Mouse (Mus musculus) cerebellum, adult 9-10 months (tissue): ENCODE measurements around the gene Fam120b.

Experiments
- DNase-seq: peaks from one replicate; pipeline ENCODE4 v3.0.0; 2022

The Fam120b gene

DNA sequence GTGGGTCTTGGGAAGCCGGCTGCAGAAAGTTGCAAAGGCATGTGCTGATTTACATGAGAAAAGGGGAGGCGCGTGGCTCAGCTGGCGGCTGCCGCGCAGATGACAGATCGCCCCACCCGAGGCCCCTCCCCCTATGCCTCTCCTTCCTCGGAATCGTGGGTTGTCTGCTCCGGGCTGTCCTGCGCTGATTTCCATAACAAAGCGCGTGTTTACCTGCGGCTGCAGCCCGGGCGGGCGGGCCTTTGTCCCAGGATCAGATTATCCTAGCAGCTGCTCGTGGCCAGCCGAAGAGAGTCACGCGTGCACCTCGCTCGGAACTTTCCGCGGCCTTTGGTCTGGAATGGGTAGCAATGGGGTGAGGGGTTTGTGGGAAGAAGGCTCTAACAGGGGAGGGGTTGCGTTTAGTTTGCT is 15.4 kb upstream of the Fam120b start:
- DNase-seq = no peak

DNA sequence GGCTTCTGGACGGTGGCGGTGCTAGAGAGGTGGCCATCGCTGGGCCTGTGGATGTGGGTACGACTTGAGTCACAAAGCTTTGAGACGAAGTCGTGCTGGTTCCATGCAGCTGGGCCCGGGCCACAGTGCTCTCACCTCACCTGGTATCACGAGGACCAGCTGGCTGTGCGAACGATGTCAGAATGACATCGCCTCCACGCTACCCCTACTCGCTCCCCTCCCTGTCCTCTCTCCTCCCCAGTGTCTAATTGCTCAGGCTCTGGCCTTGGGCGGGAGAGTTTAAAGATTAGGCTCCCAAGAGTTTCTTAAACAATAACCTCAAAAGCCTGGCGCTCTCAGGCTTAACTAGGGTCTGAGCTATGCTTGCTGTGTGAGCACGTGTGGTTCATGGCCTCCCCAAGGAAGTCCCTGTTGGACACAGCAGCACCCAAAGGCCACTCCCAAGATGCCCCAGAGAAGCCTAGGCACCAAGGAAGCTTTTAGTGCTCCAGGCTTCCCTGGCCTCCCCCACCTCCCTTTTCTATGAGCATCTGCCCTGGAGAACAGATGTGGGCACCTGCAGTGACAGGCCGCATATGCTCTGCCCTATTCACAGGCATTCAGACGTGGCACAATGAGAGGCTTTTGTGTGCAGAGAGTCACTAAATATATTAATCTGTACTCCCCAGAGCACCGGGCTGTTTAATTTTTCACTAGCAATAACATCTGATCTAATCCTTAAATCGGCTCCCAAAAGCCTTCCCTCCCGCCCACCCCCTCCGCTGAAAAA is 14.7 kb upstream of the Fam120b start:
- no peak for DNase-seq

DNA sequence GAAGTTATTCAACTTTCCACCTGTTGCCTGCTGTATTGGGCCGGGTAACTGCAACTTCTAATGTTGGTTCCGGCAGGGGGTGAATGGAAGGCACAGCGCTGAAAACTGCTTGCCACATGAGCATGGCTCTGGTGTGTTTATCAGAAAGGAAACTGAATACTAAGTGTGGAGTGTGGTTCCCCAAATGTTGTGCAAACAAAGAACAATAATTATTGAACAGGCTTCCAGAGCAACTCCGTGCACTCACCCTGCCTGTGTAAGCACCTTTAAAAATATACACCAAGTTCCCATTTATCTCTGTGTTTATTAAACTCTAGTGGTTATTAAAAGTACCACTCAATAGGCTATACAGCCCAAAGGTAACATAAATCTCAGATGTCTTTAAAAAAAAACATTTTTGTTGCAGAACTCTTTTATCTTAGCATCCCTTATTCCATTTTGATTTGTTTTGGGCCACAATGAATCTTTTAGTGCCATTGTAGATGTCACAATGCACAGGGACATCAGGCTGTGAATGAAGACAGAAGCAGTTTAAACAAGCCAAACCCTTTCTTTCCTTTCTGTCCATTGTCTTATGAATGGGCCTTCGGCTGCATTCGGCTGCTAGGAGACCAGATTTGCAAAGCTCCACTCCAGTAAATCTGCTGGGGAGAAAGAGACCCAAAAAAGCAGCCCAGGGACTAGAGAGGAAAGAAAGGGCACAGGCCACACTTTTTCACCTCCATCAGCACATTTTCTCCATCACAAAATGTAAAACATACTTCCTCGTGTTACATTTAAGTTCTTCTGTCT is 13.9 kb upstream of the Fam120b start:
- DNase-seq = no peak

DNA sequence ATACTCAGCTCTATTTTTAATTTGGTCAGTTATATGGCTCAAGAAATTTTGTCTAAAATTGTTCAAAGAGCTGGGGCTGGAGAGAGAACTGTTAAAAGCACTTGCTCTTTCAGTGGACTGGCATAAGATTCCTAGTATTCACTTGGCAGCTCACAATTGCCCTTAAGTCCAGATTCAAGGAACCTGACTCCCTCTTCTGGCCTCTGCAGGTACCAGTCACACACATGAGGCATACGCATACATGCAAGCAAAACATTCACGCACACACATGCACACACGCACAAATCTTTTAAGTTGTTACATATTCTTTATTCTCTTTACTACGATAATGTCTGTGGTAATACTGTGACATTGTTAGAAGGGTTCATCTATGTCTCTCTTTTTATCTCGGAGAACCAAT is 12.6 kb upstream of the Fam120b start:
- no peak for DNase-seq

DNA sequence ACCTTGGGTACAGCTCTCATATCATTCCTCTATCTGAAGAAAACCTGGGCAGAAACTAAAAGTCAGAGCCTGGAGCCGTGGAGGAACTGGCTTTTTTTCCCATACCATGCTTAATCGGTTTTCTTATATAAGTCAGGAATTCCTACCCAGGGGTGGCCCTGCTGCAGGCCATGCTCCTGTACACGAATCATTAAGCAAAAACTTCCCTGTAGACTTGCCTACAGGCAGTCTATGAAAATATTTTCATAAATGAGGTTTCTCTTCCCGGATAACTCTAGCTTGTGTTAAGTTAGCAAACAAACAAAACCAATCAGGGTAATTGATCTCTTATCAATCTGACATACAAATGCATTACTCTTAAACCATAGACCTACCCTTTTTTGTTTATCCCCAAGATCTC is 7.1 kb upstream of the Fam120b start:
- no peak for DNase-seq

DNA sequence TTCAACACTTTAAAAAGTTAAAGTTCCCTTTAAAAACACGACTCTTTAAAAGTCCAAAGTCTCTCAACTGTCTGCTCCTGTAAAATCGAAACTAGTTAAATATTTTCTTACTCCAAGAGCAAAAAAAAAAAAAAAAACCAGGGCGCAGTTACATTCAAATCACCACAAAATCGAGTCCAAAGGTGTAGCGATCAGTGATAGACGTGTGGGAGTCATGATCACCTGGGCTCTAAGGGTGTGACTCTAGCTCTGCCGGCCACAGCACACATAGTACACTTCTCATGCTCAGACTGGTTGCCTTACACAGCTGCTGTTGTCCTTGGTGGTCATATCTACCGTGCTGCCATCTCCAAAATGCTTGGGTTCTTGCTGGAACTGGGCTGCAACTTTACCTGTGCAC is 6.6 kb upstream of the Fam120b start:
- no peak for DNase-seq

DNA sequence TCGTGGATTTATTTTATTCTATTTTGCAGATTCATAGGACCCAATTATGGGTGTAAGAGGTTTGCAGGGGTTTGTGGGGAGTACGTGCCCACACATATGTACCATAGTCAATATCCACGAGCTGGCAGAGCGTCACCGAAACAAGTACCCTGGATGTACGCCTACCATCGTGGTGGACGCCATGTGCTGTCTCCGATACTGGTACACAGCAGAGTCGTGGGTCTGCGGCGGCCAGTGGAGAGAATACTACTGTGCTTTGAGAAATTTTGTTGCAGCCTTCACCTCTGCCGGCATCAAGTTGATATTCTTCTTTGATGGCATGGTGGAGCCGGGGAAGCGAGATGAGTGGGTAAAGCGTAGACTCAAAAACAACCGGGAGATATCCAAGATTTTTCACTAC is 5.7 kb downstream of the Fam120b start:
- DNase-seq = no peak

DNA sequence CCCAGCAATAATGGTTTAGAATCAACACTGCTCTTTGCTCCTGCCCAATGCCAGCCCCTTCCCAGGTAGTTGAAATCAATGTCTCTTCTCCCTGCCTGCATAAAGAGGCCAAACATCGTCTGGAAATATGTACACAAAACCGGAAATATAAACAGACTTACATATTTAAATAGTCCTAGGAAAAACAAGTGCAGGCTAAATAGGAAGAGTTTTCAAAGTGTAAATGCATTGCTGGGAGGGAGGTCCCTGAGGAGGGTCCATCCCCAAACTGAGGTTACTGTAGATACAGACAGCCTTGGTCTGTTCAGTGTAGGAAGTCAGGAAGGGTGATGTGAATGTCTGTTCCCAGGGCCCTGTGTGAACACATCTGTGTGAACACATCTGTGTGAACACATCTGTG is 10.6 kb downstream of the Fam120b start:
- no peak for DNase-seq

DNA sequence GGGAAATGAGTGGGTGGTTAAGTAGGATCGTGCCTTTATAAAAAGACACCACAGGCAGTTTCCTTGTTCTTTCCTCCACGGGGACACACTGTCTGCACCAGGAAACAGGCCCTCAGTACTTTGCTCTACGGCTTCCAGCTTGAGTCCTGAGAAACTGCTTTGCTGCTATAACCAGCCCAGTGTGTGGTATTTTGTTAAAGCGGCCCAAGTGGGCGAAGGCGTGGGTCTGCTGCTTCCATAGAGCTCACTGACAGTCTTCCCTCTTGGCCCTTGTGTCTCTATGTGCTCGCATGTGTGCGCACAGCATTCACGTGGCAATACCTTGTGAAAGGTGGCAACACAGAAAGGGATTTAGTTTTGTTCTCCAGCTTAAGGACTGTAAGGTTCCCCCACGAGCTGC is 13.3 kb downstream of the Fam120b start:
- no peak for DNase-seq

DNA sequence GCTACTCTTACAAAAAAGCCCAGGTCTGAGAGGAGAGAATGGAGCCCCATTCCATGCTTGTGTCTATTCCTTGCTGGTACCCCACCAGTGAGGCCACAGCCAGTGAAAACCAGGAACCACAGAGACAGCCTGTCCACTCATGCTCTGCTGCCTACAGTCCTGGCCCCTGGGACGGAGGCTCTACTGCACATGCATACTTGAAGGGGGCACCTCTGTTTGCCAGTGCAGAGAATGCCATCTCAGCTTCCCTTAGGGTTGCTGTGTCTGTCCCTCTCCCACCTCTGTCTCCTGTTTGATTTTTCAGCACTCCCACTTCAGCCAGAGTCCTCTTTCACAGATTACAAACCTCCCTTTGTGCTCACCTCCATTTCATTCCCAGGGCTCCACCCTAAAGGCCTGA is 14.9 kb downstream of the Fam120b start:
- no peak for DNase-seq

DNA sequence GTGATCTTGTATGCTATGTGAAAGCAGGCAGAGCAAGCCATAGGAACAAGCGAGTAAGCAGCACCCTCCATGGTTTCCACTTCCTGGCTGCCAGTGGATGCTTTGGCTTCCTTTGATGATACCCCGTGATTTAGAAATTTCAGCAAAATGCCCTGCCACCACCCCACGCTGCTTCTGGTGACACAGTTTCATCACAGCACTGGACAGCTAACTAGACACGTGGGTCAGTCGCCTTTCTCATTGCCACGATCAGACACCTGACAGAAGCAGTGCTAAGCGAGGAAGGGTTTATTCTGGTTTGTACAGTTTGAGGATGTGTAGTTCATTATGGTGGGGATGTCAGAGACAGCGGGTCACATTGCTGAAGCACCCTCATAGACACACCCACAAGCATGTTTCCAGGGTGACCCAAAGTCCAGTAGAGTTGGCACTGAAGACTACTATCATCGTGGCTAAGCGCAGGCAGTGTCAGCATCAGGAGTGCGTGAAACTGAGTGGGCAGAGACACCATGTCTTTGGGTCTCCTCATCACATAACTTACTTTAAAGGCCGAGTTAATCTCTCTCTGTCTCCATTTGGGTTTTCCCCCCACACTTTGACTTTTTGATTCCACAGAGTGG is 20.7 kb downstream of the Fam120b start:
- no peak for DNase-seq

DNA sequence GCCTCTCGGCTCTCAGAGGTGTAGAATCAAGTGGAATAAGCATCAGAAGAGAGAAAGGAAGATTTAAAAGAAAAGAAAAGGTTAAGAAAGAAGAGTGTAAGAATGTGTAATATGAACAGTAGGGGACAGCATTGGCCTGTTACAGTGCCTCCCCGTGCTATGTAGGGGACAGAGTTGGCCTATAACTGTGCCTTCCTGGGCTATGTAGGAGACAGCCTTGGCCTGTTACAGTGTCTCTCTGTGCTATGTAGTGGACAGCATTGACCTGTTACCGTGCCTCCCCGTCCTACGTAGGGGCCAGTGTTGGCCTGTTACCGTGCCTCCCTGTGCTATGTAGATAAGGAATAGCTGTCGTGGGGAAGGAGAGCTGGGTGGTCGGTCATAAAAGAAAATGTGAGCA is 23.5 kb downstream of the Fam120b start:
- no peak for DNase-seq

DNA sequence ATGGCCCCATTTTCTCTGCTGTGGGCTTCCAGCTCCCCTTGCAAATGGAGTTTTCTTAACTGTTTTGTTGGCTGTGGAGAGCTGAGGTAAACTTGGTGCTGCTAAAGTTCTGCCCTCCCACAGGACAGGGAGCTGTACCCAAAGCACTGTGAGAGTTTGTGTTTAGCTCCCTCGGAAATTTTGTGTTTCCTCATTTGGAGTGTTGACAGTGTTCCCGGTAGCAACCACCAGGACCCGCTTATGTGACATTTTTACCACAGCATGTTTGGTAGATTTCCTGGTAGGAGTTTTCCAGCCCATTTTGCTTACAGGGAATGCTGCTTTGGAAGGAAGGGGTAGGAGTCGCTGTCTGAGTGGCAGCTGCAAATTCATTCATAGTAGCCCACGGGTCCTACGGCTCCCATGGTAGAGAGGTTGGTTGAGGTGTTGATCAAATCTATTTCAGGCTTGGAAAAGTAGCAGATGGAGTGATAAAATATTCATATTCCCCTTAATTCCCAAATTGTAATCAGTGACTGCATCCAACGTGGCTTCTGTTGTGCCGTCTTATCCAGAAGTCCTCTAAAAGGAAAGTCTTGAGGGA is 24.1 kb downstream of the Fam120b start:
- no peak for DNase-seq

DNA sequence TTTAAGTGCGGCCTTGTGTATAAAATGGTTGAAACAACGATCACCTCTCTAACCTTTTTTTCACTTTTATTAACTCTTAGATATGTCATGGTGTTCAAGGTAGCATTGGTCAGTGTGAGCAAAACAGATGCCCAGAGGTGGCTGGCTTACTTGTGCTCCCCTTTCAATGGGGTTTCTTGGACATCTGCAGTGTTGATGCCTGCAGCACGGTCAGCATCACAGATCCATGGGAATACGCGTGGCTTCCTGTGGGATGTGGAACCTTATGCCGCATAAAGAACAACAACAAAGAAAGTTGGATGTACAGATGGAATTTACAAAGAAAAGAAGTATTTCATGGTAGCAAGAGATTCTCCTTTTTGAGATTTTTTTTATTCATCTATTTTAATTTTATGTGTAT is 25.4 kb downstream of the Fam120b start:
- no peak for DNase-seq

DNA sequence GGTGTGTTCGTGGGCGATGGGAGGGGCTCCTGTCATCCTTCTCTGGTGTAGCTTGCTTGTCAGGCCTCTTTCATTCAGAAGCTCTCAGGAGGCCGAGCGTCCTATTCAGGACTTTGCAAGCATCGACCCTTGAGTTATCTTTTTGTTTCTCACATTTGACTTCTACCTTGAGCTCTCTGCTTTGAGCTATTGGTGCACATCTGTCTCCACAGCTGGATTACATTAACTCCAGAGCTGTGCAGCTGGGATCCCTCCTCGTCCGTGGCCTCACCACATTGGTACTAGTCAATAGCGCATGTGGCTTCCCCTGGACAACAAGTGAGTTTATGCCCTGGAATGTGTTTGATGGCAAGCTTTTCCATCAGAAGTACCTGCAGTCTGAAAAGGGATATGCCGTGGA is 26.7 kb downstream of the Fam120b start:
- no peak for DNase-seq

DNA sequence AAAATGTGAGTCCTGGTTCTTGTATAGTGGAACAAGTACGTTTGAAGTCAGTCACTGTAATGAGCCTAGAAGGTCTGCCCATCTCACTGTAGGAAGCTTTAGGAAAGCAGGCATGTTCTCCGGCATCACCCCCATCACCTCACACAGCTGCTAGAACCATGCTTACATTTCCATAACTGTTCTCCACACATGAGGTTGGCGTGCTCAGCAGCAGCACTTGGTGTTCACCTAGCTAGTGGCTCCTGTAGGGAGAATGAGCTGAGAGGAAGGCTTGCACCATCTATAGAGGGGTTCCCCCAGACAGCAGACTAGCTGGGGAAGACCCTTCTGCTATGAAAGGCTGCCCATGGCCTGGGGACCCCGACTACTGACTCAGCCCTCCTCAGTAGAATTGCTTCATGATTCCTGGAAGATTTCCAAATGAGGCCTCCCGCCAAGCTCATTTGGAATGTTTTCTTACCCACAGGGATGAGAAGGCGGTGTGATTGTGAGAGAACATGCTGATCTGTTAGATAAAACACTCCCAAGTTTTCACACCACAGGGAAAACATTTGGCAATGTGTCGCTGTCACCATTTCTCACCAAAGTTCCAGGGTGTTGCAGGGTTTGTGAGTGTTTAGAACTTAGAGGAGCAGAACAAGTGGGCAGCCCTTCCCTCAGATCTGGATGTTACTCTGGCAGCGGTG is 27.2 kb downstream of the Fam120b start:
- no peak for DNase-seq

DNA sequence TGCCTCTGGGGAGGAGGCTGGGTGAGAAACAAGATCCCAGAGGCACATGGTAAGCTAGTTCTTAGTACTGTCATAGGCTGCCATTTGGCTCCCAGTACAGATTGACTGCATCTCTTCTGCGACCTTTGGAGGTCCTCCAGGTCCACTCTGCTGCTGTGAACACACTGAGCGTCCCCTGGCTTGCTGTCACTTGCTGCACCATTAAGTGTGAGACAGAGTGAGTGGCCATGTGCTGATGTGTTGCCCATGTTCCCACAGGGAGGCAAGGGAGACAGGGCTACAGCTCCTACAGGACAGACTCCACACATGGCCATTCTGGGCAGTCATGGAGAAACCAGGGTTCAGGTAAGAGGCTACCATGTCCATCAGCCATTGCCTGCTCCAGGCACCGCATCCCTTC is 29.9 kb downstream of the Fam120b start:
- no peak for DNase-seq

DNA sequence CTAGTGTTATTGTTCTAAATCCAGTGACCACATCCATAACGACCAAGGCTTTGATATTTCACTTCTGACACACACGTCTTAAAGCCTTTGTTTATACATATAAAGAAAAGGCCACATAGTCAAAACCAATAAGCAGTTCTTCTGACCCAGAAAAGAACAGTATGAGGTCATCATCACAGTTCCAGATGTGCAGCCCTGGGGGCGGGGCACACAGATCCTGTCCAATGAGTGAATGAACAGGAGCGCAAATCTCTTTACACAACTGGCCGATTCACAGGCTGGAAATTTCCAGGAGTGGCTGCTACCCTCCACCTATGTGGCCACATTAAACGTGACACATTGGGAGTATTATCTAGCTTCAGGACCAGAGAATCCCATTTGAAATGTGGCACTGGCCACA is 33.4 kb downstream of the Fam120b start:
- peak; percentile 20 for DNase-seq

DNA sequence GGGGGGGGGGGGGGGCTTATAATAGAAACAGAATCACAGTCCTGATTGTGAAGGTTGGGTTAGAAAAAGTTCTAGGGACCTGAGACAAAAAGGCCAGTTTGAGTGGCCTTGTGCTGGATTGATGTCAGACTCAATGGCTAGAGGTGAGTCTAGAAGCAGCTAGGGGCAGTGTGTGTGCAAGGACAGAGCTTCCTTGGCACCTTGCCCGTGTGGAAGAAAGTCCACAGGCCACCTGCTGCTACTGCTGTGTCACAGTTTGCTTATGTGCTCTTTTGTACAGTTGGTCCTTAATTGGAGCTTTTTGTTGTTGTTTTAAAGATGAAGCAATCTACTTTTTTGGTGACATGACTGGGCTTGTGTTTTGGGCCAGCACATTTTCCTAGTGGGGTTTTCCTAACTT is 33.9 kb downstream of the Fam120b start:
- no peak for DNase-seq

DNA sequence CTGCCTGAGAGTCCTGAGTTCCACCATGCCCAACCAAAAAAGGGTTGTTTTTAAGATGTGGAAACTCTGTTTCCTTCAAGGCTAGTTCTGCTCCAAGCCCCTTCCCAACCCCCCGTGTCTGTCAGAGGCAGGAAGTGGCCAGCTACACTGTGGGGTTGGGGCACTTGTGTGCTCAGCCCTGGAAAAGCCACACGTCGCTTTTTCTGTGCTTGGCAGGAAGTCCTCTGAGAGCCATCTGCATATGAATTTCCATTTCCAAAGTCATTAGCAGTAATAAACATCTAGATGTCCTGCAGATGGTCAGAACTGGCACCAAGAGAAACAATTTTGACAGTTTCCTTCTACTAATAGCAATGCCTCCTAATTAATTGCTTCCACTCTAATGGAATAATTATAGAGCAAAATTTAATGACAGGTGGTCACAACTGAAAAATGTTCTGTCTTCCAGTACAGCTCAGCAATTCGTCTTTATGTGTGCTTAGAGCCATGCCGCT is 35.1 kb downstream of the Fam120b start:
- peak; percentile 65 for DNase-seq

DNA sequence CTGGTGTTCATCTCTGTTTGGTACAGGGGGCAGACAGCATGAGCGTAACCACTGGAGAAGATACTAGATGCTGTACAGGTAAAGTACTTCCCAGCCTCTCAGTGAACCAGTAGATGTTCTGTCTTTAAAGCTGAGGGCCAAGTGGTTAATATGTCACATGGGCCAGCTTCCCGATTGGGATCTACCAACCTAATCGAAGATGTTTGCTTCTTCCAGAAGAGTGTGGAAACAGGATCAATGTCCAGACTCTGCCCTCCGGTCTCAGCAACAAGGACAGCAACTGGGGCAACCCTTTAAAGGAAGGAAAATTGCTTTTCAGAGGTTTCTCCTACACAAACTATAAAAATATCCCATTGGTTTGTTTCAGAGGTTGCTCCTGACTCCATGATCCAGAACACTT is 35.5 kb downstream of the Fam120b start:
- no peak for DNase-seq

DNA sequence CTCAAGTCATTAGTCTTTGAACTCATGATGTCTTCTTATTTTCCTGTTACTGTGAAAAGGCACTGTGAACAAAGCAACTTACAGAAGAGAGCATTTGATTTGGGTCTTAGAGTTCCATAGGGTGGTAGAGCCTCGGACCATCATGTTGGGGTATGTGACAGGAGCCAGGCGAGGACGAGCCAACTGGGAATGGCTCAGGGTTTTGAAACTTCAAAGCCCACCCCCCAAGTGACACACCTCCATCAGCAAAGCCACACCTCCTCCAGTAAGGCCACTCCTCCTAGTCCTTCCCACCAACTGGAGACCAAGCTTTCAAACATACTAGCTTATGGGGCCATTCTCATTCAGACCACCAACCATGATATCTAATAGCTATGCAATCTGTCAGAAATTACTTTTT is 36.0 kb downstream of the Fam120b start:
- no peak for DNase-seq

DNA sequence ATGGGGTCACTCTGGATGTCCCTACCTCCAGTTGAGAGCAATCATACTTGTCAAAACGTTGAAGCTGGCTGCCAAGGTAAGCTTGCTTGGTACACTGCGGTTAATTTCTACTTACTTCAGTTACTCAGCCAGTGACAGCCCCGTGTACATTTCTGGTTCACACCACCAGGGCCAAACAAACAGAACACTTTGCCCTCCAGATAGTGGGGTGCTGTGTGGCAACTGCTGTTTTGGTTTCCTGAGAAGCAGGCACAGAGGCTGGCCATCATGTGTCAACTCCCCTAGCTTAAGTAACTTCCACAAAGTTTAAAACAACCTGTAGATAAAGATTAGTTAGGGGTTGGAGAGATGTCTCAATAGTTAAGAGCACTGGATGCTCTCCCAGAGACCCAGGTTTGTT is 38.7 kb downstream of the Fam120b start:
- DNase-seq = no peak
